Comparison of ENCODE assay signal across 8 mouse cellular contexts in genomic region chr12:85339947-85340346, GRCm38 (mm10). TPM values are rescaled to one million over a fixed set of nuclear protein-coding genes. Genes with fewer than 3 reads are reported as not detected.
DNase-seq lines count a peak whose midpoint lies in the region; ATAC-seq and TF ChIP-seq lines count a peak whose summit lies in the region.

No protein-coding gene starts in this region.

- WGBS in hindbrain, embryonic 10.5 days, result 45% methylated on average over 4 of the region's 4 CpGs
- WGBS in liver, postnatal 0 days (ENCODE audit: insufficient replicate concordance), result 21% methylated on average over 4 of the region's 4 CpGs
- 41% methylated on average over 4 of the region's 4 CpGs for WGBS in neural tube, embryonic 11.5 days

- no peaks in the 10 kb centered on the region for H3K9me3 ChIP-seq in hindbrain, embryonic 10.5 days
- H3K9me3 ChIP-seq in liver, postnatal 0 days (ENCODE audit: low read length), result no peaks in the 10 kb centered on the region
- H3K9me3 ChIP-seq in neural tube, embryonic 11.5 days (ENCODE audit: control insufficient read depth, low read length), result no peaks in the 10 kb centered on the region

- peaks cover 44% of the 10 kb centered on the region for H3K36me3 ChIP-seq in hindbrain, embryonic 10.5 days
- H3K36me3 ChIP-seq in liver, postnatal 0 days (replicated peaks; ENCODE audit: insufficient read depth, low read length), result peaks cover 6% of the 10 kb centered on the region
- H3K36me3 ChIP-seq in neural tube, embryonic 11.5 days (ENCODE audit: control insufficient read depth, insufficient read depth, low read length), result no peaks in the 10 kb centered on the region

- TF ChIP-seq CTCF in bone marrow macrophage, adult 2 months (IDR thresholded peaks at IDR 0.05; ENCODE audit: low read depth, low read length), result no peak
- 0 out of 2 replicates have a peak, but pooled peaks have one; percentile 3 for TF ChIP-seq CTCF in liver, postnatal 0 days (IDR thresholded peaks at IDR 0.05; ENCODE audit: low read depth)

- peak overlapping the region; percentile 91 for H3K4me3 ChIP-seq in bone marrow macrophage, adult 2 months (ENCODE audit: insufficient read depth, low read length)
- H3K4me3 ChIP-seq in hindbrain, embryonic 10.5 days, result peak overlapping the region; percentile 83
- peak overlapping the region; percentile 100 for H3K4me3 ChIP-seq in liver, postnatal 0 days (ENCODE audit: low read depth, low read length)
- H3K4me3 ChIP-seq in neural tube, embryonic 11.5 days (ENCODE audit: low read depth, low read length), result no peak overlapping the region

- H3K27me3 ChIP-seq in hindbrain, embryonic 10.5 days (ENCODE audit: insufficient read depth, poor library complexity, severe bottlenecking), result no peaks in the 10 kb centered on the region
- H3K27me3 ChIP-seq in liver, postnatal 0 days (ENCODE audit: insufficient read depth, low read length), result no peaks in the 10 kb centered on the region
- H3K27me3 ChIP-seq in neural tube, embryonic 11.5 days (ENCODE audit: control insufficient read depth, insufficient read depth, low read length), result no peaks in the 10 kb centered on the region

- peak; percentile 24; the same call in 1 of the 2 replicates for TF ChIP-seq EP300 in liver, postnatal 0 days (IDR thresholded peaks at IDR 0.05; ENCODE audit: low read depth)

- peak overlapping the region; percentile 68 for H3K4me2 ChIP-seq in liver, postnatal 0 days (ENCODE audit: low read depth, low read length)
- H3K4me2 ChIP-seq in neural tube, embryonic 11.5 days (ENCODE audit: low read depth), result peak overlapping the region; percentile 72

- H3K4me1 ChIP-seq in bone marrow macrophage, adult 2 months (ENCODE audit: control insufficient read depth, insufficient read depth, low read length), result peaks cover 38% of the 10 kb centered on the region
- H3K4me1 ChIP-seq in hindbrain, embryonic 10.5 days (replicated peaks), result peaks cover 31% of the 10 kb centered on the region
- H3K4me1 ChIP-seq in liver, postnatal 0 days (ENCODE audit: insufficient read depth), result peaks cover 17% of the 10 kb centered on the region
- H3K4me1 ChIP-seq in neural tube, embryonic 11.5 days (ENCODE audit: control insufficient read depth, insufficient read depth, low read length), result 0 out of 2 replicates have a peak, but pooled peaks cover 5% of the 10 kb centered on the region

- intact Hi-C loops in heart, postnatal 25 days (cut with DNase I), result no loop called here

- DNase-seq in heart, adult 18-20 months, result peak; percentile 38 to 45
- DNase-seq in heart, postnatal 25 days (ENCODE audit: low spot score), result no peak
- DNase-seq in hindbrain, embryonic 10.5 days (ENCODE audit: low spot score), result no peak
- DNase-seq in liver, postnatal 0 days, result peak; percentile 69
- DNase-seq in neural tube, embryonic 11.5 days (ENCODE audit: low spot score), result no peak
- DNase-seq in gastrocnemius, adult 18-20 months (ENCODE audit: low spot score), result no peak
- no peak for DNase-seq in ovary, postnatal 14 days (ENCODE audit: low spot score)

- ATAC-seq in liver, postnatal 0 days, result peak; percentile 18
- no peak for ATAC-seq in neural tube, embryonic 11.5 days (ENCODE audit: insufficient read depth, low FRiP score, low TSS enrichment)

- H3K27ac ChIP-seq in bone marrow macrophage, adult 2 months (ENCODE audit: insufficient read depth, low read depth, low read length), result peak overlapping the region; percentile 93
- no peak overlapping the region for H3K27ac ChIP-seq in hindbrain, embryonic 10.5 days
- peak overlapping the region; percentile 97 for H3K27ac ChIP-seq in liver, postnatal 0 days (ENCODE audit: low read depth)
- no peak overlapping the region for H3K27ac ChIP-seq in neural tube, embryonic 11.5 days (ENCODE audit: low read depth, low read length)

- H3K9ac ChIP-seq in liver, postnatal 0 days (replicated peaks), result no peak overlapping the region
- H3K9ac ChIP-seq in neural tube, embryonic 11.5 days (ENCODE audit: low read length), result no peak overlapping the region

- no peak for TF ChIP-seq POLR2A in bone marrow macrophage, adult 2 months (IDR thresholded peaks at IDR 0.05; ENCODE audit: borderline replicate concordance, low read depth, low read length)

RNA-seq across cellular contexts. Expression of gene Nek9, which starts 0.8 kb away (rescaled TPM):
- 100 to 1,000 TPM; 119 to 125 TPM for total RNA-seq in heart, adult 18-20 months (2021)
- 10 to 100 TPM; 90.6 to 93.4 TPM for total RNA-seq in heart, postnatal 25 days (2021)
- polyA plus RNA-seq in bone marrow macrophage, adult 2 months (2012; ENCODE audit: insufficient read depth, insufficient read length, missing spikeins), result 46.6 and 52.4 TPM in 2 replicates
- polyA plus RNA-seq in hindbrain, embryonic 10.5 days (2016; fragmentation: Nextera tagmentation; extraction: Ambion mirVana), result 16.9 and 22.8 TPM in 2 replicates
- polyA plus RNA-seq in liver, postnatal 0 days (2015; fragmentation: Nextera tagmentation; extraction: Ambion mirVana), result 4.1 and 4.5 TPM in 2 replicates
- polyA plus RNA-seq in neural tube, embryonic 11.5 days (2014; fragmentation: Nextera tagmentation; extraction: Ambion mirVana), result 13.7 and 15.3 TPM in 2 replicates
- 100 to 1,000 TPM; 107 to 116 TPM for total RNA-seq in gastrocnemius, adult 18-20 months (2021)

RNA-seq across cellular contexts. Expression of gene Tmed10, which starts 34.7 kb away (rescaled TPM):
- 100 to 1,000 TPM; 168 to 175 TPM for total RNA-seq in heart, adult 18-20 months (2021)
- total RNA-seq in heart, postnatal 25 days (2021), result 100 to 1,000 TPM; 155 to 163 TPM
- polyA plus RNA-seq in bone marrow macrophage, adult 2 months (2012; ENCODE audit: insufficient read depth, insufficient read length, missing spikeins), result 291 and 303 TPM in 2 replicates
- polyA plus RNA-seq in hindbrain, embryonic 10.5 days (2016; fragmentation: Nextera tagmentation; extraction: Ambion mirVana), result 253 and 254 TPM in 2 replicates
- 165 and 170 TPM in 2 replicates for polyA plus RNA-seq in liver, postnatal 0 days (2015; fragmentation: Nextera tagmentation; extraction: Ambion mirVana)
- 271 and 286 TPM in 2 replicates for polyA plus RNA-seq in neural tube, embryonic 11.5 days (2014; fragmentation: Nextera tagmentation; extraction: Ambion mirVana)
- total RNA-seq in gastrocnemius, adult 18-20 months (2021), result 100 to 1,000 TPM; 121 to 123 TPM

RNA-seq across cellular contexts. Expression of gene Zc2hc1c, which starts 51.6 kb away (rescaled TPM):
- total RNA-seq in heart, adult 18-20 months (2021), result 1 to 10 TPM; 1.7 to 2.3 TPM
- total RNA-seq in heart, postnatal 25 days (2021), result 1 to 10 TPM; 1.9 to 2.0 TPM
- not detected in 2 replicates for polyA plus RNA-seq in bone marrow macrophage, adult 2 months (2012; ENCODE audit: insufficient read depth, insufficient read length, missing spikeins)
- 1.1 and 1.7 TPM in 2 replicates for polyA plus RNA-seq in hindbrain, embryonic 10.5 days (2016; fragmentation: Nextera tagmentation; extraction: Ambion mirVana)
- polyA plus RNA-seq in liver, postnatal 0 days (2015; fragmentation: Nextera tagmentation; extraction: Ambion mirVana), result 0.12 and 0.22 TPM in 2 replicates
- polyA plus RNA-seq in neural tube, embryonic 11.5 days (2014; fragmentation: Nextera tagmentation; extraction: Ambion mirVana), result 0.64 and 0.98 TPM in 2 replicates
- total RNA-seq in gastrocnemius, adult 18-20 months (2021), result 1 to 10 TPM; 1.7 to 1.8 TPM

RNA-seq across cellular contexts. Expression of gene Acyp1, which starts 51.7 kb away (rescaled TPM):
- 10 to 100 TPM; 20.5 to 25.2 TPM for total RNA-seq in heart, adult 18-20 months (2021)
- total RNA-seq in heart, postnatal 25 days (2021), result 10 to 100 TPM; 14.5 to 19.5 TPM
- polyA plus RNA-seq in bone marrow macrophage, adult 2 months (2012; ENCODE audit: insufficient read depth, insufficient read length, missing spikeins), result 23.5 and 24.0 TPM in 2 replicates
- 59.2 and 75.5 TPM in 2 replicates for polyA plus RNA-seq in hindbrain, embryonic 10.5 days (2016; fragmentation: Nextera tagmentation; extraction: Ambion mirVana)
- 27.8 and 29.9 TPM in 2 replicates for polyA plus RNA-seq in liver, postnatal 0 days (2015; fragmentation: Nextera tagmentation; extraction: Ambion mirVana)
- polyA plus RNA-seq in neural tube, embryonic 11.5 days (2014; fragmentation: Nextera tagmentation; extraction: Ambion mirVana), result 57.1 and 61.6 TPM in 2 replicates
- 10 to 100 TPM; 47.9 to 54.1 TPM for total RNA-seq in gastrocnemius, adult 18-20 months (2021)

Comparison
In these comparisons a context has a peak if more than half of its experiments do, and no peak if none do; other contexts are left out.
1. DNase-seq: peak in heart, adult 18-20 months (2 of 2) and liver, postnatal 0 days (single experiment); none in heart, postnatal 25 days (single experiment), hindbrain, embryonic 10.5 days (single experiment), neural tube, embryonic 11.5 days (single experiment), gastrocnemius, adult 18-20 months (single experiment) and ovary, postnatal 14 days (single experiment).
2. H3K27ac ChIP-seq: peak in bone marrow macrophage, adult 2 months (single experiment) and liver, postnatal 0 days (single experiment); none in hindbrain, embryonic 10.5 days (single experiment) and neural tube, embryonic 11.5 days (single experiment).